Mouse (Mus musculus) bone marrow, adult 2 months (tissue): Measurements from ENCODE around the gene Faap24. TPM values are rescaled to one million over a fixed set of nuclear protein-coding genes. Genes with fewer than 3 reads are reported as not detected.

ENCODE experiments used
- H3K27ac ChIP-seq: fragments of 200-500 bp; 2 replicates; pipeline ENCODE4 v1.5.1; 2012; ENCODE audit warnings: low read depth, mild to moderate bottlenecking, control low read depth, inconsistent platforms, low read length; ENCODE audit not compliant: control insufficient read depth, poor library complexity, insufficient read depth
- H3K4me1 ChIP-seq: fragments of 200-500 bp; 2 replicates; pipeline ENCODE4 v1.6.1; 2011; ENCODE audit warnings: low read length; ENCODE audit not compliant: control insufficient read depth, insufficient read depth
- H3K4me3 ChIP-seq: fragments of 200-500 bp; replicated peaks from 2 replicates; pipeline ENCODE3; 2011; ENCODE audit warnings: mild to moderate bottlenecking, low read depth, low read length, control low read depth; ENCODE audit not compliant: control insufficient read depth
- CTCF ChIP-seq: fragments of 200-500 bp; IDR thresholded peaks from 2 replicates; pipeline ENCODE4 v1.5.1; 2011; ENCODE audit warnings: low read length, control low read depth; ENCODE audit not compliant: control insufficient read depth, insufficient read depth
- POLR2A ChIP-seq: fragments of 200-500 bp; IDR thresholded peaks from 2 replicates; pipeline ENCODE4 v1.6.1; 2011; ENCODE audit warnings: low read depth, mild to moderate bottlenecking, control low read depth, low read length, borderline replicate concordance; ENCODE audit not compliant: control insufficient read depth
- WGBS: fragments of 180-500 bp; shearing (Covaris S2); methylation state at CpG from one replicate; pipeline ENCODE4 v1.1.7; 2018; 5-methylcytosine and 5-hydroxymethylcytosine counted together
- polyA plus RNA-seq: library from polyadenylated mRNA; stranded (reverse); fragments of >200 nt; gene quantifications from 2 replicates; pipeline ENCODE4 v1.2.4, GENCODE M21; 2011; ENCODE audit warnings: low replicate concordance; ENCODE audit not compliant: missing spikeins, insufficient read depth, insufficient read length

Gene Faap24
- polyA plus RNA-seq, 1 experiment, result 7.3 TPM

- no peak overlapping the region for H3K4me3 ChIP-seq
- WGBS, result 88% methylated on average over 12 of the region's 12 CpGs
- TF ChIP-seq POLR2A (no peak), CTCF (no peak)
- H3K27ac ChIP-seq, result no peak overlapping the region
- H3K4me1 ChIP-seq, result no peaks in the 10 kb centered on the region
Measured at GRCm38 (mm10) chr7:35357621-35358020, 39.0 kb downstream of the Faap24 start.

GRCm38 (mm10) chr7:35355303-35355872 is 41.2 kb downstream of the Faap24 start:
- no peak overlapping the region for H3K4me3 ChIP-seq
- no peaks in the 10 kb centered on the region for H3K4me1 ChIP-seq
- no peak overlapping the region for H3K27ac ChIP-seq
- TF ChIP-seq CTCF (no peak), POLR2A (no peak)
- WGBS, result 63% methylated on average over 5 of the region's 5 CpGs

- TF ChIP-seq POLR2A (no peak), CTCF (no peak)
- WGBS, result 87% methylated on average over 15 of the region's 15 CpGs
- Histone ChIP-seq H3K4me3 (no peak overlapping the region), H3K4me1 (no peaks in the 10 kb centered on the region), H3K27ac (no peak overlapping the region)
Measured at GRCm38 (mm10) chr7:35353306-35353705, 43.3 kb downstream of the Faap24 start.

- Histone ChIP-seq H3K27ac (no peak overlapping the region), H3K4me3 (no peak overlapping the region), H3K4me1 (no peaks in the 10 kb centered on the region)
- 73% methylated on average over 3 of the region's 3 CpGs for WGBS
- TF ChIP-seq CTCF (no peak), POLR2A (no peak)
Measured at GRCm38 (mm10) chr7:35351155-35351554, 45.5 kb downstream of the Faap24 start.

GRCm38 (mm10) chr7:35349886-35350684 is 46.6 kb downstream of the Faap24 start:
- Histone ChIP-seq H3K4me3 (no peak overlapping the region), H3K27ac (no peak overlapping the region), H3K4me1 (no peaks in the 10 kb centered on the region)
- TF ChIP-seq CTCF, result no peak
- no peak for TF ChIP-seq POLR2A
- WGBS, result 82% methylated on average over 8 of the region's 8 CpGs

GRCm38 (mm10) chr7:35349022-35349421 is 47.6 kb downstream of the Faap24 start:
- 67% methylated on average over 4 of the region's 4 CpGs for WGBS
- no peak overlapping the region for H3K27ac ChIP-seq
- no peaks in the 10 kb centered on the region for H3K4me1 ChIP-seq
- H3K4me3 ChIP-seq, result no peak overlapping the region
- no peak for TF ChIP-seq POLR2A
- TF ChIP-seq CTCF, result no peak

- 59% methylated on average over 17 of the region's 18 CpGs for WGBS
- no peak overlapping the region for H3K27ac ChIP-seq
- H3K4me3 ChIP-seq, result no peak overlapping the region
- TF ChIP-seq POLR2A, result no peak
- no peak for TF ChIP-seq CTCF
- H3K4me1 ChIP-seq, result no peaks in the 10 kb centered on the region
Measured at GRCm38 (mm10) chr7:35347918-35348700, 48.5 kb downstream of the Faap24 start.

- no peak for TF ChIP-seq CTCF
- no peak for TF ChIP-seq POLR2A
- Histone ChIP-seq H3K4me3 (no peak overlapping the region), H3K4me1 (no peaks in the 10 kb centered on the region), H3K27ac (no peak overlapping the region)
- WGBS, result 84% methylated on average over 5 of the region's 5 CpGs
Measured at GRCm38 (mm10) chr7:35344785-35345330, 51.8 kb downstream of the Faap24 start.
